28 mouse cellular contexts compared by ENCODE assay signal in genomic region chr11:112986029-112986573, GRCm38 (mm10).
"Had no signal": no experiment of that assay in that cellular context is flagged by ENCODE, and none has a peak within 500 bp of the region (broad histone marks: within the 10 kb centered on the region; RNA-seq: fewer than 3 reads in every experiment).

No protein-coding gene starts in this region.

- H3K27ac ChIP-seq: heart, adult 2 months; heart, embryonic 13.5 days; heart, embryonic 15.5 days; hindbrain, embryonic 13.5 days; hindbrain, embryonic 15.5 days; hindbrain, postnatal 0 days; kidney, embryonic 15.5 days; kidney, postnatal 0 days; limb, embryonic 12.5 days; limb, embryonic 15.5 days; liver, embryonic 12.5 days; liver, embryonic 14.5 days had no signal

- H3K36me3 ChIP-seq: heart, embryonic 13.5 days; heart, embryonic 15.5 days; hindbrain, embryonic 13.5 days; hindbrain, embryonic 15.5 days; kidney, embryonic 15.5 days; limb, embryonic 12.5 days; limb, embryonic 15.5 days; liver, embryonic 12.5 days had no signal

- H3K9ac ChIP-seq: heart, embryonic 13.5 days; heart, embryonic 15.5 days; hindbrain, embryonic 13.5 days; hindbrain, embryonic 15.5 days; kidney, embryonic 15.5 days; limb, embryonic 12.5 days; limb, embryonic 15.5 days; liver, embryonic 12.5 days; liver, embryonic 14.5 days had no signal

- H3K4me3 ChIP-seq: heart, adult 2 months; heart, embryonic 13.5 days; heart, embryonic 15.5 days; hindbrain, embryonic 13.5 days; hindbrain, embryonic 15.5 days; kidney, embryonic 15.5 days; limb, embryonic 12.5 days; limb, embryonic 15.5 days; liver, embryonic 12.5 days had no signal

- DNase-seq: gastrocnemius, postnatal 10 days; gastrocnemius, postnatal 36 days; heart, adult 11 months; heart, adult 2 months; heart, postnatal 14 days; heart, postnatal 36 days; kidney, adult 11 months; kidney, adult 2 months; kidney, adult 9 months; kidney, postnatal 14 days; kidney, postnatal 36 days; layer of hippocampus, adult 9-11 months; layer of hippocampus, postnatal 36 days; left cerebral cortex, postnatal 4 days; lung, adult 18-20 months had no signal

- H3K4me1 ChIP-seq: liver, embryonic 12.5 days had no signal

- ATAC-seq: hindbrain, postnatal 0 days; intestine, embryonic 16.5 days; liver, embryonic 12.5 days had no signal

- H3K4me2 ChIP-seq: heart, embryonic 11.5 days; heart, embryonic 13.5 days; heart, embryonic 15.5 days; hindbrain, embryonic 13.5 days; hindbrain, embryonic 15.5 days; kidney, embryonic 15.5 days; limb, embryonic 12.5 days; limb, embryonic 15.5 days; liver, embryonic 12.5 days had no signal

- H3K27me3 ChIP-seq: hindbrain, embryonic 13.5 days; hindbrain, embryonic 15.5 days; liver, embryonic 12.5 days had no signal

- H3K9me3 ChIP-seq: heart, embryonic 13.5 days; heart, embryonic 15.5 days; hindbrain, embryonic 13.5 days; hindbrain, embryonic 15.5 days; kidney, embryonic 15.5 days; limb, embryonic 12.5 days; limb, embryonic 15.5 days; liver, embryonic 12.5 days had no signal
